Mouse (Mus musculus) regulatory T cell (primary cell): ENCODE results near the gene Kcnb1.

Experiments used
- in situ Hi-C: fragments of 300-600 bp; cut with MboI, MseI; formaldehyde crosslinking; loops from one replicate; pipeline ENCODE4 v1.15.1; 2025; ENCODE audit warnings: high pct_unique_total_duplicates

Kcnb1 gene

DNA sequence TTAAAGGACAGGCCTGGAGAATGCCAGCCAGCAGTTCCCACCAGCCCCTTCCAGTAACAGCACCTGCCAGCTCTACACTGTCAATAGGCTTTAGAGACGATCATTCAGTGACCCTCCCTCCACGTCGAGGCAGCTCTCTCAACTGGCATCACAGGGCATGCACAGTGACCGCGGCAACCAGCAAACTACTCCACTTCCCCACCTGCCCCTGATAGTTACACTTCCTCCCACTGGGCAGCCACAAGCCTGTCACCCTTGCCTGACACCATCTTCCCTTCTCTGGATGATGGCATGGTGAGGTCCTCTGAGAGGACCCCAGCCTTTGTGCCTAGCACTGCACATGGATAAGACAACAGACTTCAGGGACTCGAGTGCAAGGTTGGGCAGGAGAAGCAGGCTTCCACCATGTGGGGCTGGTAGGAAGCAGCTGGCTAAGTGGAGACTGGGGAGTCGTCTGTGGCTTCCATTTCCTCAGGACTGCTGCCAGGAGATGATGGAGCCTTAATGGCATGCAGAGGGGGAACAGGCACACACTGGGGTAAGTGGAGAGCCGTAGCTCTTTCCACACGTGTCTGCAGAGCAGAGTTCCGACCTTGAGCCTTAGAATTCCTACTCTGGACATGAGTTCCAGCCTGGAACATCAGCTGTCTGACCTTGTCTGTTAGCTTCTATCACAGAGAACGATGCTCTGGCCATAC is 22.3 kb downstream of the Kcnb1 start:
- in situ Hi-C loops, result no loop called here

DNA sequence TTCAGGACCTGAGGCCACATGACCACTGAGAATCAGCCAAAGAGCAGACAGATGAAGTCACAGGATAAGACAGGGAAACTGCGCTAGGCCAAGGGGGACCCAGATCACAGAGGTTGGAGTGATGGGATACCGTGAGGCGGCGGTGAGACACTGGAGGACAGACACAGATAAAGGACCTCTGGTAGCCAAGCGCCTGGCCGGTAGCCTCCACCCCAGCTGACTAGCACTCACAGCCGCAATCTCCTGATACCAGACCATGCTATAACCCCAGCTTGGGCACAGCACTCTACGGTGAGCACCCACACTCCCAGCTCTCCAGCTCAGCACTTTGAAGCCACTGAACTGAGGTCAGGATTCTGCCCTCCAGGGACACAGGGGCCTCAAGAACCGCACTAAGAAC is 26.4 kb downstream of the Kcnb1 start:
- in situ Hi-C loops, result no loop called here

DNA sequence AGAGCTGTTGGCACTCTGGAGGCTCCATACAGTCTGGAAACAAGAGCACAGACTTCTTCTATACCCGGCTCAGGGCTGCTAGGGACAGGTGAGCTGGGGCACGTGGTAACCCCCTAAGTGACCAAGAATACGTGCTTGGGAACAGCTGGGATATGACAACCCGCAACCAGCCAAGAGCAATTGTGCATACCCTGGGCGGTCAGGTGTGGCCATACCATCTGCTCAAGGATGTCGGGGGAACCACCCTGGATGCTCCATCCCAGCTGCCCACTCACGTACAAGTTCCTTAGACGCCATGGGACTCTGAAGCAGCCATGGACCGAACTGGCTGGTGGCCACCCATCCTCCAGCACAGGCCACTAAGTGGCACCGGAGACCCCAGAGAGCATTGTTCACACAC is 26.8 kb downstream of the Kcnb1 start:
- in situ Hi-C loops, result no loop called here

DNA sequence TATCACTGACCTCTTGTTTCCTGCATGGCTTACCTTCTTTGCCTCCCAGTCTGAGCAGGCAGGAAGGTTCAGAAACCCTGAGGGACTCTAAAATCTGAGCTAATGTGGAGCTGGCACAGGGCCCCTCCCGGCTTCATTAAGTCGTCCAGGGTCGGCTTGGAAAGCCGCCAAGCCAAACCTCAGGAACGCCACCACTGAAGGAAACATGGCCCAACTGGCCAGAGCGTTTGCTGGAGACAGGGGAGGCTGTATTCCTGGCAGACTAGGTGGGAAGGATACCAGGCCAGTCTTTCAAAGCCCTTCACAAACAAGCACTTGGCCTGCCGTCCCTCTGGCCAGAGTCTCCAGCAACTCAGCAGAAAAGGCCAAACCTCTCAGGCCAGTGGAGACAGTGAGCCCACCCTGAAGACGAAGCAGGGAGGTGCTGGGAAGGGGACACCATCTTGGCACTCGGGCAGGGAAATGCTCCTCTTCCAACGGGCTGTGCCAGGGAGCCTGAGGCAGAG is 27.4 kb downstream of the Kcnb1 start:
- in situ Hi-C loops, result no loop called here

DNA sequence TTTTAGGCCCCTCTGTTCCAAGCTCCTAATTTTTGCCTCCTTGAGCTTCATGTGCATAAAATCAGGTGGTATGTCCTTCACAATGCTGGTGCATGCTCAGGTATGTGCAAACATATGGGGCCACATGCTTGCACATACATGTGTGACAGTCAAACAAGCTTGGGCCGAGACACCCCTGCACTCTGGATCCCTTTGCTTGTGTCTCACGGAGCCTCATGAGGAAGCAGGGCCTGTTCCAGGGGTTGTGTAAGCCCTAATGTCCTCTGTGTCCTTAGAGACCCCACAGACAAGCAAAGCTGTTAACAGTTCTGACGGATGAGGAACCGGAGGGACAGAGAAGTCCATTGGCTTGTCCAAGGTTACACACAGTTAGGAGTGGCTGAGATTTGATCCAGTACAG is 30.2 kb downstream of the Kcnb1 start:
- in situ Hi-C loops, result no loop called here

DNA sequence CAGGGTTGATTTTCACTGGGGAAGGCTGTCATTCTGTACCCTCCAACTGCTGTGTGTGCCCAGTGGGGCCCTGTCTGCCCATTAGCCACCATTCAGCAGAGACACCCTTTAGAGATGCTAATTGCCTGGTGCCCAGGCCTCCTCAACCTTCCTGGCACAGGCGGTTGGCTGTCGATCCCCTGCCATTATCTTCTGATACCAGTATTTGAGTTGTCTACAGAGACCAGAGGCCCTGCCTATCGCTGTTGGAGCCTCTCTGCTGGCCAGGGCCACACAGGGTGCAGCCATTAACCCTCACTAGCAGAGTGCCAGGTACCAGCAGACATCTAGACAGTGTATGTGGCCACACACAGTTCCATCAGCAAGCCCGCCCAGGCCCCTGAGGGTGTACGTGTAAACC is 31.2 kb downstream of the Kcnb1 start:
- in situ Hi-C loops, result no loop called here

DNA sequence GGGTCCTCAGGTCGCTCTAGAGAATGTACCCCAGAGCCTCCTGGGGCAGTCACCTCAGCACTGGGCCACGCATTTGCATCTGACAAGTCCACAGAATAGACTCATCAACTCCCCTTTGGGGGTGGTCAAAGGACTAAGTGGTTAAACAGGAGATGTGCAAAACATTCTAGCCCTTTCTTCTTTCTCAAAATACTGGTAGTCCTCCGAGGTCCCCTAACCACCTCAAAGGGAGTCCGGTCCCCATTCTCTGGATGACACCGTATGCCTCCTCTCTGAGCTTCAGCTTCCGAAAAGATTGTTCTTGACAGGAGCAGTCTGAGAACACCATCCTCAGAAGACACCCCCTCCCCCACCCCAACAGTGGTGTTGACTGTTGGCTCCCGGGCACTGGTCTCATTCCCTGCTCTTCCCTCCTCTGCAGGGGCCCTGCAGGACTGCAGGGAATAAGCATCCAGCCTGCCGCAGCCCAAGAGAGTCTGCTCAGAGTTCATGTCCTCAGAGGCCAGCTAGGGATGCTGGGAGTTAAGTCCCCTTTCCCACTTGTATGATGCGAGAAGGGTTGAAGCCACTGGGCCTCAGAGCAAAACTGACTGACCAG is 33.7 kb downstream of the Kcnb1 start:
- in situ Hi-C loops, result no loop called here

DNA sequence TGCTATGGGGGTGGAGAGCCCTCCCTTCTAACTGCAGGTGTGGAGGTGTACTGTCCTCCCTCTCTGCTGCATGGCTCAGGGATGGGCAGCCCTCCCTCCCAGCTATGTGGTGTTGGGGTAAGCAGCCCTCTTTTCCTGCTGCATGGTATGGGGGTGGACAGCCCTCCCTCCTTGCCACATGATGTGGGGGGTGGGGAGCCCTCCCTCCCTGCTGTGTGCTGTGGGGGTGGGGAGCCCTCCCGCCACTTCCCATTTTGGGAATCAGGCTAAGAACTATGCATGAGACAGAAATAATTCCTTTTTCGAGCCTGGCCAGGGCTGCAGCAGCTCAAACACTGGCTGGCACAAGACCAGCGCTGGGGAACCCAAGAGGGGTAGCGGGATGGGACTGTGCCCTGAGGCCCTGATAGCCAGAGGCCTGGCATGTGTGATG is 34.4 kb downstream of the Kcnb1 start:
- in situ Hi-C loops, result no loop called here

DNA sequence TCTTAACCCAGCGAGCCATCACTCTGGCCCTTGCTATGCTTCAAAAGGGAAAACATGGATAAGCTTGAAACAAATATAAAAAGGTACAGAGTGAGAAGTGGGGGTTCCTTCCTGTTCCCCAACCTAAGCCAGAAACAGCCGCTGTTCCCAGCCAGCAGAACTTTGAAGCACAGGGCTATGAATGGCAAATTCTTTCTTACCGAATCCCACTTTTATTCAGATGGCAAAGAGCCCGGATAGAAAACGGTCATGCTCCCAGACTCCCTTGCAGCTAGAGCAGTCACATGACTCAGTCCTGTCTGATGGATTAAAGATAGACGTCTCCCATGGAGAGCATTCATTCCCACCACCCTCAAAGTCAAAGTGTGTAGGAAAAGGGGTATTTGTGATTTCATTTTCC is 39.1 kb downstream of the Kcnb1 start:
- in situ Hi-C loops, result no loop called here

DNA sequence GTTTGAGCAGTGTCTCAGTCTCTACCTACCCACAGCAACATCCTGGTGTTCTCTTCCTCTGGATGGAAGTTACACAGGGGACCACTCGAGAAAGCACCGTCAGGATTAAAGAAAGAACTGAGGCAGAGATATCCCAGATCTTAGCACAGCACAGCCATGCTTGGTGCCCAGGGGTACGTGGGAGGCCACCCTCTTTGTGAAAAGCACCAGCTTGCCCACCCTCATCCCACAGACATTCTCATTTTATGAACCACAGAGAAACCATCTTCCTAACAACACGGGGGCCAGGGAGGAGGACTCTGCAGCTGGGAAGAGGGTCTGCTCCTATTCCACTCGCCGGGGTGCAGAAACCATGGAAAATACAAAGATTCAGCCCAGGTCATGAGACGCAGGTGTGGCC is 39.8 kb downstream of the Kcnb1 start:
- in situ Hi-C loops, result no loop called here

DNA sequence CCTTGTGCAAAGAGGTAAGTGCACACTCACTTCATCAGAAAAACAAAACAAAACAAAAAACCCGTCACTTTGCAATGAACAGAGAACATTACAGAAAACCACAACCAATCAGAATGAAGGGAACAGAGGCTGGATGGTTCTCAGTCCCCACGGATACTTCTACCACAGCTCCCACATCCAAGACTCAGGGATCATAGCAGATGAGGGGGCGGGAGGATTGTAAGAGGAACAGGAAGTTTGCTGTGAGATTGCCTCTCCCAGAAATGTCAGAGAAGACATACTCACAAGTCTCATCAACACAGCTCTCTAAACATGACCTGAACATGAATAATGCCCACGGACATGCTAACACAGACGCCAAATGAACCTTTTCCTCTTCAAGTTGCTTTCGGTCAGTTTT is 40.9 kb downstream of the Kcnb1 start:
- in situ Hi-C loops, result no loop called here

DNA sequence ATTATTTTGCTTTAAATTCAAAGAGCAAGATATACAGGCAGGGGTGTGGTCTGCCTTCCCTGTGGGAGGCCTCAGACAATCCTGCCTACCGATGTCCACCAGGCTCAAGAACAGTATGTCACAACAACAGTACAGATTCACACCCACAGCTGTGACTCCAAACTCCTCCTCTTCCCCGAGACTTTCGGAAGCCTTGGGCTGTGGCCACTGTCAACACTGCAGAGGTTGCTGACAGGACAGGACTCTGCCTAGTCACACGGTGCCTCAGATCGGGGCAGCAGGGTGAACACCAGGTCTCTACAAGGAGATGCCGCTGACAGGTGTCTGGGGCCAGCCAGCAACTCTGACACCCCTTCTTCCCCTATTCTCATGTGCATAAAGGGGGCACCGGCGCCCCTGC is 42.2 kb downstream of the Kcnb1 start:
- in situ Hi-C loops, result no loop called here

DNA sequence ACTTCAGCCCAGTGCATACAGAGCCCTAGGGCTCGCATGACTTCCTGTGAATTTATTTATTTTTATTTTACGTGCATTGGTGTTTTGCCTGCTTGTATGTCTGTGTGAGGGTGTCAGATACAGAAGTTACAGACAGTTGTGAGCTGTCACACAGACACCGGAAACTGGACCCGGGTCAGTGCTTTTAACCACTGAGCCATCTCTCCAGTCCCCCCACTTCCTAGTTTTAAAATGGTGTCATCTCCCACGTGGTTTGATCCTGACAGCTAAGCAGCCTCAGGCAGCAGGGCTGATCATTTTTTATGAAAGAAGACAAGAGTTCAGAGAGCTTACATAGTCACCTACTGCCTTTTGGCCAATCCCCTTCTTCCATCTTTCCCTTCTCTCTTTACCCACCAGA is 44.1 kb downstream of the Kcnb1 start:
- in situ Hi-C loops, result no loop called here

DNA sequence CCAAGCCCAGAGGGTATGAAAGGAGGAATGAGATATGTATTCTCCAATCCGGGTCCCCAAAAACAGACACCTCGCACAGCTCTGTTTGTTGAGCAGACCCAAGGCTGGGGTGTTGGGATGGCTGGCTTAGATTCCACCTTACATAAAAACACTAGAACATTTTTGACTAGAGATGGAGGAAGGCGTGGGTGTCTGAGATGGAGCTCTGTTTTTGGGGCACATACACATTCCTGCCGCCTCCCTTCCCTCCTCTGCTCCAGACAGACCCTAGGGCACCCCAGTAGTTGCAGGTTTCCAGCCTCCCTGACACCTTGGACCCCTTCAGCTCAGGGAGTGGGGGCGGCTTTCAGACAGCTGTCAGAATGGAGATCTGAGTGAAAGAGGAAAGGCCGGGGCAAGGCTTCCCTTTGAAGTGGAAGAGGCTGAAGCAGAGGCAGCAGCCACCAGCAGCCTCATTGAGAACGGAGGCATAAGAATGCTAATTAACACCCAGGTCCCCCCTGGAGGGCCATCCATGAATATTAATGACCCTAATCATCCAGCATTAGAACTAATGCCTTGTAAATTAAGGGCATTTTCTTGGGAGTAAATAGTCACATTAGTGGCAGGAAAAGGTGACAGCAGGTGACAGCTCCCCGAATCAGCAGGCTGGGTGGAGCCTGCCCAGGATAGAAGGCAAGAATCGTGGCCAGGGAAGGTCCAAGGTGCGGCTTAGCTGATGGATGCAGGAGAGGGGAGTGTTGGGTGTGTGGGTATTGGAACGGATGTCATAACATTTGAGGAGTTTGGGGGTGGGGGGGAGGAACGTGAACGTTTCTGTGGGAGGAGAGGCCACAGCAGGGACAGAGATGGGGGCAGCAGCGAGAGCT is 45.3 kb downstream of the Kcnb1 start:
- in situ Hi-C loops, result no loop called here

DNA sequence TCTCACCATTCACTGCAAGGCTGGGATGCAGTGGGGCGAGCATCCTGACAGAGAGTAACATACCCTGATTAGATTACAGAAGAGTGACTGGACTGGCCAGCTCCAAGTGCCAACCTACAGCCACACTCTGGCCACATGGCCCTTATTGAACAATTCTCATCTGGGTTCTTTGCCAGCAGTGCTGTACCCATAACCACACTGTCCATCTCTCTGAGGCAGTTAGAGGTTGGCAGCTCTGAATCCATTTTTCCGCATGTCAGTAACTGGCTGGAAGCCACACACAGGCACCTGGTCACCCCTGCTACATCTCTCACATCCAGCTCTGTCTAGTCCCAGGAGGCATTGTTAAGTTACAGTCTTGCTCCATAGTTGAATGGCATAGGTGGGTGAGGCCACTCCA is 46.0 kb downstream of the Kcnb1 start:
- in situ Hi-C loops, result no loop called here

DNA sequence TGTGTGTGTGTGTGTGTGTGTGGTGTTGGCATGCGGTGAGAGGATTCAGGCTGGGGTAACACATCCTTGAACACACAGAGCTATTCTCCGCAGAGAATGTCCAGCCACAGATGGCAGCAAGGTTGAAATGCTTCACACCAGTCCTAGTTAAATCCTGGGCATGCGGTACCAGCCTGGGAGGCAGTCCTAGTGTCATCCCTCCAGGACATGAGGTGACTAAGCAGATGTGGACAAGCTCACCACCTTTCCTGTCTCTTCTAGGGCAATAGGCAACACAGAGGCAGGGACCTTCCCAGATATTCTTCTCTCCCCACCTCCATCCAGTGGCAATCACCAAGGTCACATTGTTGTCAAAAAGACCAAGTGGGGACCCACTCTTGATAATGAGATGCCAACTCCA is 47.7 kb downstream of the Kcnb1 start:
- in situ Hi-C loops, result no loop called here

DNA sequence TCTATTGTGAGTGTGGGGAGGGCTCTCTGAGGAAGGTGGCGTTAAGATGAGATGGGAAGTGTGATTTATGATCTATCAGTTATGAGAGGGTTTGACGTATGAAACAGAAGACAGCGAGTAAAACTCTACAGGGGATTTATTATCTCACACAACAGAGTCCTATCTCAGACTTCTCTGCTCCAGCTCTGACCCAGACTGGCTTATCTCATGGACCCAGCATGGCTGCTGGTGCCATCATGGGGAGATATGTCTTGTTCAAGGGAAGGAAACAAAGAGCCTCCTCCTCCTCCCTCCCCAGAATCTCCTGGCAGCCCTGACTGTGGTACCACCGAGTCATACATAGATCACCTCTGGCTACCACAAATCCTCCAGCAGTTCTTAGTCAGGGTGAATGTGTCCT is 48.1 kb downstream of the Kcnb1 start:
- in situ Hi-C loops, result no loop called here

DNA sequence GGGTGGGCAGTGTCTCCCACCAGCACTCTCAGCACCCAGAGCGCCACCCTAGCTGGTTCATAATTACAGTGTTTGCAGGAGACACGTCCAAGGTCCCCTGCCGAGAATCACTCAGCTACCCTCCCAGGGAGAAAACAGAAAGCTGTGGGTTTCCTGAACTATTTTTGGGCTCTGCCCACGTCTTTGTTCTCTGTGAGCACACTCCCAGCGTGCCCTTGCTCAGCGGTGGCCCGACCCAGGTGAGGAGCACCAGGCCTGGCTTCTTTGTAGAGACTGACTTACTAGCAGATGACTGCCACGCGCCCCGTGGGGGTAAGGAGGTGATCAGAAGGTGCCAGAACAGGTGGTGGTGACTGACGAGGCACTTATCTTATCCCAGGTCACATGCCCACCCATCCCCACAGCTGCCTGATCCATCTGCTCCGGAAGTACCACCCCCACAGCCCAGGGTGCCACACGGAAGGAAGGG is 50.1 kb downstream of the Kcnb1 start:
- in situ Hi-C loops, result no loop called here

DNA sequence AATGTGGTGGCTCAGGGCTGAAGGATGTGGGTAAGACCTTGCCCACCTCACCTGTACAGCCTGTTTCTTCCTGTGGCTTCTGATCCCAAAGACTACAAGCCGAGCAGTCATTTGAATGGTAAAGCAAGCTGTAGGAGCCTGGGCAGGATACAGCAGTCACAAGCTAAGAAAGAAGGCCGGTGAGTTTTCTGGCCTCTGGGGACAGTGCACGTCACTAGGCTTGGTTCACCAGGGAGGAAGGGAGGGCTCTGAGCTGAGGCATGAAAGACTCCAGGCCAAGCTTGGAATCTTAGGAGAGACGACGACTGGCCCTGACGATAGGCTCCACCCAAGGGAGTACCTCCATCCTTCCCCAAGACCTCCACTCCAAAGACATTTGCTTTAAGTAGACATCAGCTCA is 51.3 kb downstream of the Kcnb1 start:
- in situ Hi-C loops, result no loop called here

DNA sequence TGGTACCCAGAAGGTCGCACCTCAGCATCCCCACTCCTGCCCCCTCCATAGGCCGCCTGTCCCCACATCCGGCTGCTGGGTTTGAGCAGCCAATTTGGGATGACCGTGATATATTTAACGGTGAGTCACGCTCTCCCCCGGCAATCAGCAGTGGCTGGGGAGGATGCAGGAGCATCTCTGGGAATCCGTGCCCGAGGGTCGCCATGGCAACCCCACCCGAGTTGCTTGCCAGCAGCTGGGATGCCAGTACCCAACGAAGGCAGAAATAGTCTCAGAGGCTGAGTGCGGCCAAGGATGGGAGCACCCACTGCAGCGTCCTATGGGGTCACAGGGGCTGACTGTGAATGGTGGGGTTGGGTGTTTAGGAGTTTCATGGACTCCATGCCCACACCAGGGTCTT is 53.0 kb downstream of the Kcnb1 start:
- in situ Hi-C loops, result no loop called here

DNA sequence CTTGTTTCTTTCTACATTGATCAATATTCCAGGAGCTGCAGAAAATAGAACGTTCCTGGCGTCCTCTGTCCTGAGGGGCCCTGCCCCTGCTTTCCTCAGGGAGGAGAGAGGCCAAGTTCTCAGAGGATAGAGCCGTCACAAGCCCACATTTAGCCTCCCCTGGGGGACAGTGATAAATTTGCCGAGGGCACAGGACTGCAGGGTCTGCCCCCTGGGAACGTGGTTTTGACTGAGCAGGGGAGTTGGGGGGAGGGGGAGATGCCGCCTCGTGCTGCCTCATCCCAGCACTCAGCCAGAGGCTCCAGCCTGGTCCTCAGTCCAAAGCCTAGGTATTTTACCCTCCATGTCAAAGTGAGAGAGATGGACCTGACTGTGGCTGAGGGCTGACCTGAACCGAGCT is 57.9 kb downstream of the Kcnb1 start:
- in situ Hi-C loops, result no loop called here

DNA sequence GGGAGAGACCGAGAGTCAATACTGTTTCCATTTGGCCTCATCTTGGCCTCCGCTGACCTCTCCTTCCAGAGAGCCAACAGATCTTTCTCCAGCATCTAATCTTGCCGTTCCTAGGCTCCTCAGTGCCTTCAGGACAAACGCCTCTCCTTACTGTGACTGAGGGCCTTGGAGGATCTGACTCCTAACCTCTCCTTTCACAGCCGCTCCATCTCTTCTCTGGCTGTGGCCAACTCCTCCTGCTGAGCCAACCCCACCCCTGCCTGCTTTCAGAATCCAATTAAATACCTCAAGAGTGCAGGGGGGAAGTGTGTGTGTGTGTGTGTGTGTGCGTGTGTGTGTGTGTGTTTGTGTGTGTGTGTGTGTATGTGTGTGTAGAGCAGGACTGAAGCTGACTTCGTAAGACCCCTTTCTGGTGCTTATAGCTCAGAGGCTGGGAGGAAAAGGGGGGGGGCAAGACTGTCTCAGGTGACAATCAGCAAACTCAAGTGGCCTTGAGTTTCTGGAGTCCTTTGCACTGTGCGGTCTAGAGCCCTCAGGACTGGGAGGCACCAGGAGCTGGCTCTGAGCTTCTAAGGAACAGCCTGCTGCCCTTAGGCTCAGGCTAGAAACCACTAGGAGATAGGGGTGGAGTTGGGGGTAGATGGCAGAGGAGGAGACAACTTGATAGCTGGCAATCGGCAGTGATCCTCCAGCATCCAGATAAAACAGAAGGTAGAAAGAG is 59.7 kb downstream of the Kcnb1 start:
- in situ Hi-C loops, result no loop called here
